Mouse (Mus musculus) embryonic fibroblast, embryonic 13.5 days (primary cell): ENCODE measurements around the gene Eps8.

Experiments
- CTCF ChIP-seq: IDR thresholded peaks from 2 replicates; pipeline ENCODE4 v1.5.1; 2011; ENCODE audit warnings: mild to moderate bottlenecking, control low read depth, low read length, moderate library complexity, borderline replicate concordance; ENCODE audit not compliant: insufficient read depth
- POLR2A ChIP-seq: IDR thresholded peaks from 2 replicates; pipeline ENCODE4 v1.6.1; 2011; ENCODE audit warnings: low read depth, mild to moderate bottlenecking, control low read depth, low read length, moderate library complexity

DNA sequence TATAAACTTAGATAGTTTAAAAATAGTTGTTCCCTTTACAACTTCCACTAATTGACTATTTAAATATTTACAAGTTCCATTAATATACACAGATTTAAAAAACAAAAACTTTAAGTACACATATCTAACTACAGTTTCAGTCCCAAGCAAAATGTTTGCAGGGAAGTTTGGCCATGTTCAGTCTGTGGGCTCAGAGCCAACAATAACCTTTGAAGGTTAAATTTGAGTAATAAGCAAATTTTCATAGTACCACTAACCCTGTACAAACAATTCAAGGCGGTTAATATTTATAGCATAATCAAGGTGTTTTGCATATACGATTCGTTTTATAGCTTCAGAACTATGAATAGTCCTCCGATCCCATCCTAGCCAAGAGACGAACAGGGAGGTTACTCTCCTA lies 84.7 kb downstream of the Eps8 start:
- TF ChIP-seq CTCF (no peak), POLR2A (no peak)
